ENCODE assay signal across 10 mouse cellular contexts in the genomic region with DNA sequence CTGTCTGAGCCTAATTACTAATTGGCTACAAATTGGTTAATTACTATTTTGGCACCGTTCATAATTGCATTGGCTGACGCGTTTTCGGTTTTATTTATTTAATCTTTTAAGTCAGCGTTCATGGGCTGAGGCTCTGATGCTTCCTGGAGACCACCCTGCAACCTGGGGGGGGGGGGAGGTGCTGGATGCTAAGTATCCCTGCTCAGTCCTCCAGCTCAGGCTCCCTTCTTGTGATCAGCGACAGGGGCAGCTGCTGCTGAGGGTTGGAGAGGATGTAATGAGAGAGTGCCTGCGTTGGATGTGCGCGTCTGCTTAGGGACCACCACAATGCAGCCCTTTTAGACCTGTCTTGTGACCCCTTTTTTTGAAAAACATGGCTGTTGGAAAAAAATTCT. TPM values are rescaled to one million over a fixed set of nuclear protein-coding genes. Genes with fewer than 3 reads are reported as not detected.
DNase-seq lines count a peak whose midpoint lies in the region; ATAC-seq lines count a peak whose summit lies in the region.
"Had no signal": no experiment of that assay in that cellular context is flagged by ENCODE, and none has a peak within 500 bp of the region (broad histone marks: within the 10 kb centered on the region; RNA-seq: fewer than 3 reads in every experiment).

No protein-coding gene starts in this region.

- DNase-seq in kidney, postnatal 14 days, result no peak
- DNase-seq in neural tube, embryonic 10.5 days (ENCODE audit: extremely low spot score, low spot score), result peak; percentile 40
- no peak for DNase-seq in cerebellum, adult 18-20 months
- DNase-seq in left cerebral cortex, postnatal 14 days (ENCODE audit: low spot score in 2 of 2), result no peak
- DNase-seq in testis, postnatal 10 days (ENCODE audit: low spot score), result no peak
- DNase-seq: cerebellum, adult 9-11 months; kidney, adult 2 months had no signal

- H3K9ac ChIP-seq in kidney, embryonic 16.5 days (replicated peaks; ENCODE audit: low read length), result no peak overlapping the region
- H3K9ac ChIP-seq in embryonic facial prominence, embryonic 15.5 days, result no peak overlapping the region
- H3K9ac ChIP-seq in intestine, embryonic 15.5 days, result no peak overlapping the region

- no peaks in the 10 kb centered on the region for H3K9me3 ChIP-seq in kidney, embryonic 16.5 days (ENCODE audit: low read length)
- H3K9me3 ChIP-seq in embryonic facial prominence, embryonic 15.5 days (replicated peaks), result no peaks in the 10 kb centered on the region
- H3K9me3 ChIP-seq in intestine, embryonic 15.5 days, result no peaks in the 10 kb centered on the region

- peak overlapping the region; percentile 47 for H3K4me3 ChIP-seq in kidney, embryonic 16.5 days (ENCODE audit: low read length)
- peak overlapping the region; percentile 51 for H3K4me3 ChIP-seq in embryonic facial prominence, embryonic 15.5 days (replicated peaks)
- H3K4me3 ChIP-seq in intestine, embryonic 15.5 days (replicated peaks), result peak overlapping the region; percentile 40; the same call in 1 of the 2 replicates

- H3K4me1 ChIP-seq in kidney, embryonic 16.5 days (ENCODE audit: insufficient read depth, low read length), result peaks cover 32% of the 10 kb centered on the region
- peaks cover 32% of the 10 kb centered on the region for H3K4me1 ChIP-seq in embryonic facial prominence, embryonic 15.5 days
- peaks cover 17% of the 10 kb centered on the region for H3K4me1 ChIP-seq in intestine, embryonic 15.5 days (replicated peaks)

- H3K4me2 ChIP-seq in kidney, embryonic 16.5 days (replicated peaks; ENCODE audit: low read depth, low read length), result peak overlapping the region; percentile 93
- H3K4me2 ChIP-seq in embryonic facial prominence, embryonic 15.5 days (replicated peaks), result peak overlapping the region; percentile 98
- peak overlapping the region; percentile 78 for H3K4me2 ChIP-seq in intestine, embryonic 15.5 days (replicated peaks)

- H3K36me3 ChIP-seq in kidney, embryonic 16.5 days (ENCODE audit: insufficient read depth, low read length), result no peaks in the 10 kb centered on the region
- no peaks in the 10 kb centered on the region for H3K36me3 ChIP-seq in embryonic facial prominence, embryonic 15.5 days
- no peaks in the 10 kb centered on the region for H3K36me3 ChIP-seq in intestine, embryonic 15.5 days

- peaks cover 37% of the 10 kb centered on the region for H3K27me3 ChIP-seq in kidney, embryonic 16.5 days (ENCODE audit: insufficient read depth, low read length)
- H3K27me3 ChIP-seq in embryonic facial prominence, embryonic 15.5 days, result peaks cover 31% of the 10 kb centered on the region
- peaks cover 40% of the 10 kb centered on the region for H3K27me3 ChIP-seq in intestine, embryonic 15.5 days (replicated peaks)

- no peak for ATAC-seq in kidney, embryonic 16.5 days (ENCODE audit: low FRiP score, low TSS enrichment)
- ATAC-seq in embryonic facial prominence, embryonic 15.5 days (ENCODE audit: insufficient number of reproducible peaks, low FRiP score, low TSS enrichment, low read depth), result no peak; the same call in 1 of the 2 replicates
- ATAC-seq in intestine, embryonic 15.5 days, result peak; percentile 57

- intact Hi-C loops in left cerebral cortex, postnatal 14 days (cut with DNase I), result loop anchor here (5.0 kb wide), 2 partner anchors 114 to 521 kb away; no protein-coding TSS in a partner anchor

- H3K27ac ChIP-seq in kidney, embryonic 16.5 days (ENCODE audit: low read length), result no peak overlapping the region
- H3K27ac ChIP-seq in embryonic facial prominence, embryonic 15.5 days (replicated peaks), result no peak overlapping the region
- H3K27ac ChIP-seq in intestine, embryonic 15.5 days, result no peak overlapping the region

- WGBS in kidney, embryonic 16.5 days, result 2% methylated on average over 9 of the region's 9 CpGs
- WGBS in embryonic facial prominence, embryonic 15.5 days, result 2% methylated on average over 9 of the region's 9 CpGs
- WGBS in intestine, embryonic 15.5 days, result 3% methylated on average over 9 of the region's 9 CpGs

RNA-seq across cellular contexts. Expression of gene Lypd1, which starts 2.0 kb away (rescaled TPM):
- polyA plus RNA-seq in kidney, embryonic 16.5 days (2015; fragmentation: Nextera tagmentation; extraction: Ambion mirVana), result 1.3 and 2.5 TPM in 2 replicates
- 6.4 and 7.2 TPM in 2 replicates for polyA plus RNA-seq in embryonic facial prominence, embryonic 15.5 days (2015; fragmentation: Nextera tagmentation; extraction: Ambion mirVana)
- 2.2 and 2.6 TPM in 2 replicates for polyA plus RNA-seq in intestine, embryonic 15.5 days (2015; fragmentation: Nextera tagmentation; extraction: Ambion mirVana)
- 100 to 1,000 TPM; 140 to 144 TPM for total RNA-seq in left cerebral cortex, postnatal 14 days (2021)
